Mouse (Mus musculus): Measurements from ENCODE around the gene Grm4.

- TF ChIP-seq POLR2A (IDR thresholded peaks at IDR 0.05; ENCODE audit: insufficient read depth, low read depth, low read length) (no peak), EP300 (IDR thresholded peaks at IDR 0.05; ENCODE audit: insufficient read depth, low read depth, low read length) (no peak), CTCF (IDR thresholded peaks at IDR 0.05) (no peak)
Measured at GRCm38 (mm10) chr17:27389221-27390000, 131.8 kb downstream of the Grm4 start.

Data from heart, adult 2 months (tissue).